Mouse (Mus musculus): Measurements from ENCODE around the gene Srcin1.

The Srcin1 gene

DNA sequence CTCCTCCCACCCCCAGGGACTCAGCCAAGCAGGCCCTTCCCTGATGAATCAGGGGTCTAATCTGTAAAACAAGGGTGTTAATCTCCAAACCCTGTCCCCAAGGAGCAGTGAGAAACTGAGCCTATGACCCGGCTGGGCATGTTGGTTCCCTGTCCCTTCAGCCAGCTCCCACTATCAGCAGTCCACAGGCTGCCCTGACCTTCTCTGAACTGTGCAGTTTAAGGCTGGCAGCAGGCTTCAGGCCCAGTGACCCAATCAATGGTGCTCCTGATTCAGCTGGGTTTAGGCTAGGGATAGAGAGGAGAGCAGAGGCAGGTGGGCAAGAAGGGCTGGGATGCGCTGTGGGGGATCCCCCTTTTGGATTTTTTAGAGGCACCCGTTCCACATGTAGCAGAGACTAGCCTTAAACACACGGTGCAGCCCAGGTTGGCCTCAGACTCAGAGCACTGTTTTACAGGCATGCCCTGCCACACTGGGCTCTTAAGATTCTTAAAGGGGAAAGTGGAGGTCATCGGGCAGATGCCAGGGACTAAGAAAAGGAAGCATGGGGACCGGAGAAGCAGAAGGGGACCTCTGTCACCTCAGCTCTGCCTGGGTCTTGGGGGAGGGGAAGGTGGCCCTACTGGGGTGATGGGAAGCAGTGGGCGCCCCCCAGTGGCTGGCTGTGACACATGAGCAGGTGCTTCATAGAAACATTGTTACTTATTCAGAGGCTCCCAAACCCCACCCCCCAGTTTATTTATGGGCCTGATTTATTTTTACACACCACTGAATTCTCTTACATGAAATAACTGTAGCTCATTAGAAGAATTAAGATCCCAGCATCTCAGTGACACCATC lies 19.2 kb downstream of the Srcin1 start:
- DNase-seq (ENCODE audit: low read depth, low spot score), result peak; percentile 70

DNA sequence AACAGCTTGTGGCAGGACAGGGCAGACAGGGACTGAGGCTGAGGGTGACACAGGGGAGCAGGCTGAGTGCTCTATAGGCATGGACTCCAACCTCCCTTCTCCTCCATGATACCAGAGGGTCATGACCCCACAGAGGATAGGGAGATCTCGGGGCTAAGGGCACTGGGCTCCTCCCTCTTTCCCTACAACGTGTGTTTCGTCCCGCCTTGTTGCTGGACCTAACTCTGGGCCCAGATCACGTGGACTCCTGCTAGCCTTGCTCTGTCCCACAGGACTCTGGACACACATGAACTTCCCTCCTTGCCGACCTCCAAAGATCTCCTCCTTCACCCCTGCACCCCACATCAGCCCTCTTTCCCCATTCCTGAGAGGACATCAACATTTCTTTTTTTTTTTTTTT lies 20.8 kb downstream of the Srcin1 start:
- DNase-seq (ENCODE audit: low read depth, low spot score), result no peak

DNA sequence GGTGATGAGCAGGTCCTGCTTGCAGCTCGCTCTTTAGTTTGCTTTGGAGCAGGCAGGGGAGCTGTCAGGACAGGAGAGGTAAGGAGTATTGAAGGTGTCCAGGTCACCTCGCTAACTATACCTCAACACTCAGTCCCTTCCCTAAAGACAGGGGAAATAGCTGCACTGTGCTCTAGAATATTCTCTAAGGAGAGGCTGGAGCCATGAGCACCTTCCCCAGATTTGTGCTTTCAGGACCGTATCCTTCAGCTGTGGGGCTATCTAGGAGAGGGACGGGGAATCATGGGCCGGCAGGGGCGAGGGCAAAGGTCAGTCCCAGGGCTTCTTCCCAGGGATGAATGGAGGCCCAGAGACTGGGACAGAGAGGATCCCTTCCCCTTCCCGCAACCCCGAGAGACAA lies 23.8 kb downstream of the Srcin1 start:
- no peak for DNase-seq (ENCODE audit: low read depth, low spot score)

DNA sequence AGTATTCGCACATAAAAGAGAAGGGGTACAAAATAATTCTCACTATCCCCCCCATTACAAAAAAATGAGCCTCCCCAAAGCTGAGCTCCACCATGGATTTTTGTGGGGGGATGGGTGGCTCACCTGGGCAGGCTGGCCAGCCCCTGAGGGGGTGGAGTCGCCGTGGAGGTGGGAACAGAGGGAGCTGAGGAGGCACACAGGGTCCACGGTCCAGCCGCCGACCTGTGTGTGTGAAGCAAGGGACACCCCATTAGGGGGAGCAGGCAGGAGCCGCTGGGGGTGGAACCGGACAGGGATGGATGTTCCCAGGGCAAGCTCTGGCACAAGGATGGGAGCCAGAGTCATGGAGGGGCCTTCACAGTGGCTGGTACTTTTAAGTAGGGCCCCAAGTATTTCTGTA lies 27.2 kb downstream of the Srcin1 start:
- no peak for DNase-seq (ENCODE audit: low read depth, low spot score)

DNA sequence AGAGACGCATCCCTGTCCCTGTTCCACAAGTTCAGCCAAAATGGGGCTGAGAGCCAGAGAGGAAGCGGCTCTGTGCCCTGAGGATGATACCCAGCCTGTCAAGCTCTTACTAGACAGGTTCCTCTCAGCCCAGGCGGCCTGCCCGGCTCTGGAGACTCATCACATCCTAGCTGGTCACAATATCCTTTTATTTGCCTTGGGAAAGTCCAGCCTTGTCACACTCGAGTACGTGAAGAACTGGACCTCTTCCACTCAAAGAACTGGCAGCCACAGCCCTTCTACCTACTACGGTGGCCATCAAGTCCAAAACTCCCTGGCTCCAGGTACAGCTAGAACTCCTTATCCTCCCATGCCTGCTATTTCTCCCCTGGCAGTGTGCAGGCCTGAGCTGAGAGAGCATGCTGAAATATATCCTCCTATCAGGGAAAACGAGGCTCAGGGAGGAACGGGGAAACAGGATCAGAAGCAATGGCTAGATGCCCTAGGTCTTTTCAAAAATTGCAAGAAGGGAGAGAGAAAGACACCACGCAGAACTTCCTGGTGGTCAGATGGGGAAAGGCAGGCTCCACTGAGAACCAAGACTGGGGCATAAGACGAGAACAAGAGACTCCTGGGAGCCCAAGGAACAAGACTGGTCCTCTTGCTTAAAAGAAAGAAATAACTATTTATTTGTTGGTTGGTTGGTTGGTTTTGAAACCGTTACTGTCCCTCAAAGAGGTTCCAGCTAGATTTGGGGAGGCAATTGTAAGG lies 27.9 kb downstream of the Srcin1 start:
- DNase-seq (ENCODE audit: low read depth, low spot score), result no peak

DNA sequence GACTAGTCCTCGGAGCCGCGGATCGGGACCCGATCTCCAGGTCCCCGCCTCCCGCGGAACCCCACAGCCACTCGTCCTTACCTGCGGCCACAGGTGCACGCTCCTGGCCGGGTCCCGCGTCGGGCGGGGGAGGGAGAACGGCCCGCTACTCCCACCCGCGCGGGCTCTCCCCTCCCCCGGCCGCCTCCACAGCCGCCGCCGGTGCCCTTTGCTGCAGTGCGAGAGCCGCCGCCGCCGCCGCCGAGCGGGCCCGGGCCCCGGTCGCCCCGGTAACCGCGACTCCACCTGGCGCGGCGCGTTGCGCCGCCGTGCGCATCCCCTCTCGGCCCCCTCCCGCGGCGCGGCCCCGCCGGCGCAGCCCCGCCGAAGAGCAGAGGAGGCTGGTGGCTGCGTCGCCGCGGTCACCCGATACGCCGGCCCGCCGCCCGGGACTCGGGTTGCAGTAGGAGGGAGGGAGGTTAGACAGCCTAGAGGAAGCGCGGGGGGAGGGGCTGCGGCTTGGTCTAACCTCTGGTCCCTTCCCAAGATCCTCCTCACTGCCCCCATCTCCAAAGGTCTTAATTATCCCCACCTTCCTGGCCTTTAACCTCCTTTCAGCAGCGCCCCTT lies 29.1 kb downstream of the Srcin1 start:
- no peak for DNase-seq (ENCODE audit: low read depth, low spot score)

DNA sequence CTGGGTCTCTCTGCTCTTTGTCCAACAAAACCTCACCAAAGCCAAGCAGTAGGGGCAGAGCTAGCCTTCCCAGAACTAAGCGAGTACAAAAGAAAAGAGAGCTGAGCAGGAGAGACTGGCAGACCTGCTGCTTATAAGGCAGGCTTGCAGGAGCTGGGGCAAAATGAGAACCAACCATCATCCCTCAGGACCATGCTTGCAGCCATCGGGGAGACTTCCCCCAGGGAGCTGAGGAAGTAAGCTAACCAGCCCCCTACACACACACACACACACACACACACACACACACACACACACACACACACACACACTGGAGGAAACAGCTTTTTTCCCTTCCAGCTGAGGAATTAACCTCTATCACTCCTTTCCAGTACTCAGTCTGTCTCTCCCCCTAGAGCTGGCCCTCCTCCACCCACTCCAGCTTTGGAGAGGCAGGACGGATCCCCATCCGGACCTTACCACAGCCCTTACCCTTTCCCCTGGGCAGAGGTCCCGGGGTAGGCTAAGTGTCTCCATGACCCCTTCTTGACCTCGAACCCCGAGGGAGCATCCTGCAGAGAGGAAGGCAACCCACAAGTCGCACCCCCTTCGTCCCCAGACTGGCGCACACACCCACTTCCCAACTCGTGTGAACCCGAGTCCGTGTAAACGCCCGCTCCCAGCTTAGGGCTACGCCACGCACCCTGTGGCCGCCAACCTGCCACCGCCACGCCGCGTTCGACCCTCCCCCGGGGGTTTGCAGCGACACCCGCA lies 30.0 kb downstream of the Srcin1 start:
- peak; percentile 17 for DNase-seq (ENCODE audit: low read depth, low spot score)

DNA sequence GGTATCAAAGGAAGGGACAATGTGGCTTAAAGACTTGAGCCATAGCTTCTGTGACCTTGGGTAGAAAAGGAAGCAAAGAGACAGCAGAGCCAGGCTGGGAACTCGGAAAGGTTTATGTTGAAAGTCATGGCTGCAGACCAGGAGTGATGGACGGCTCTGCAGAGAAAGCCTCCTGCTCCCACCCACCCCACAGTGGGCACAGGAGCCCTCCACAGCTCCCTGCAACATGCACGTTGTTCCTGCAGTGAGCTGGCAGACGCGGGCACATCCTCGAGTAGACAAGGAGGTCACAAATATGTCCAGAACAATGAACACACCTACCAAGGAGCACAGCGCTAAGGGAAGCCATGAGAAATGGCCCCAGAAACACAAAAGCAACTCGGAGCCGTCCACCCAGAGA lies 32.1 kb downstream of the Srcin1 start:
- no peak for DNase-seq (ENCODE audit: low read depth, low spot score)

DNA sequence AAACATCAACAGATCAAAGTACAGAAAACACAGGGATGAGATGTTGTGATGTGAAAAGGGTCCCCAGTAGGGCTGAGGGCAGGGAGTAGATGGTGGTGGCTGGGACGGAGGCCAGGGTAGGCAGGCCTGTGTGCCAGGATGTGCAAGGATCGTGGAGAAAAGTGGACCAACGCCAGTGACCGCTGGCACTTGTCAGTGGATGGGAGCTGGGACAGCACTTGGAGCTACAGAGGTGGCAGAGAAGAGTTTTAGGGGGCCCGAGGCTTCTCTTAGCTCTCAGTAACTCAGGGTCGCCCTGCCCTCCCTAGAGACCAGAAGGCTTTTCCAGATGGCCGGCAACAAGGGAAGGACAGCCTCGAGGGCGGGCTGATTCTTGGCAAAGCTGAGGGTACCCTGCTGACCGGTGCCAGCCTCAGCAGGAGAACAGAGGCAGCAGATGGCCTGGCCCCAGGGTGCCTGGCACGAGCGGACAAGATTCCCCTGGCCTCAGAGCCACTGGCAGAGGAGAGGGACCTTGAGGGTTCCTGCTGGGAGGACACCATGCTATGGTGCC lies 32.7 kb downstream of the Srcin1 start:
- DNase-seq (ENCODE audit: low read depth, low spot score), result no peak

DNA sequence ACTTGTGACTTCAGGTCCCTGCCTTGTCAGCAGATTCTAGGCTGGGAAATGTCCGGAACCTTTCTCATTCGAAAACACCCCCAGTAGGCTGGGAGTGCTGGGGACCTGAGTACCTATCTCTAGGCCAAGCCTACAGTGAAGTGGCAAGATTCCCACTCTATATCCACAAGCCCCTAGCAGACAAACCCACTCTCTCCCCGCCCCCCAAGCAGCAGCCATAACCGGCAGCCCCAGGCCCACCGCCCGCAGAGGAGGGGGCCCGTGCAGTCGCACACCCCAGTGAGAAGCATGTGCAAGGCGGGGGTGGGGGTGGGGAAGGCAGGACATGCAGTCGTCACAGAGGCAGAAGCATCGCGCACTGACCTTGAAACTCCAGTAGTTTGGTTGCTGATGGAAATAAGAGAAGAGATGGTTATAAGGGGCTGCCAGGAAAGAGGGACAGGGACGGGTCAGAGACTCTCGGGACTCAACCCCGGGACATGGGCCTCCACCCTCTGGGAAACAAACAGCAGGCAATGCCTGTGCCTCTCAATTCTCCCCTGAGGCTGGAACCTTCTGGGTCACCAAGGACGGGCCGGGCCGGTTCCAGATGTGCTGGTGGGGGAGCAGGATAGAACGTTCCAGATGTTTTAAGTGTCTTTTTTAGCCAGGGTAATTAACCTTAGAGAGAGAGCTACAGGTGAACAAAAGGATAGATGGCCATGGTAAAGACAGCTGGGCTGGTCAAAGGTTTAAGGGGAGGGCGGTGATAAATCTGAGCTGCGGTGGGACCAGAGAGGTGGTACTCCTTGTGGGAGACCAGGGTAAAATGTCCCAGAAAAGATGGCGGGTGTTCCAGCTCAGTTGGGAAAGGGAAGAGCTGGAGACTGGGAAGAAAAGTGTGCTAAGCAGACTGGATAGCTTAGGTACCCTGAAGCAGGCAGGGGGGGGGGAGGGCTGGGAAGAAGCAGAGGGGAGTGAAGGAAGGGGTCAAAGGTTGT lies 33.5 kb downstream of the Srcin1 start:
- no peak for DNase-seq (ENCODE audit: low read depth, low spot score)

DNA sequence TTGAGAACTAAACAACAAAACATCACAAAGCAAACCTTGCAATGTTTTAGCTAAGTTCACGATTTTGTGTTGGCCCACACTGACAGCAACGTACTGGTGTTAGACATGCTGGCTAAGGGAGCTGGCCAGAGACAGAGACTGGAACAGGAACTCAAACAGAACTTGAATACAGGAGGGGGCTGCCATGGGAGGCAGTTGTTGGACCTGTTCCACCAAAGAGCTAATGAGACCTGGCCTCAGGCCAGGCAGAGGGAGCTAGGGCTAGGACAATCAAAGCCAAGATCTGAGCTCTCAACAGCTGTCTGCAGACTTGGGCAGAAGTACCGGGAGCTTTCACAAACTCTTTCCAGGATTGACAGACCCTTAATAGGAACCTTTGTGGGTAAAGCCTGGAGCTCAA lies 35.4 kb downstream of the Srcin1 start:
- DNase-seq (ENCODE audit: low read depth, low spot score), result no peak

DNA sequence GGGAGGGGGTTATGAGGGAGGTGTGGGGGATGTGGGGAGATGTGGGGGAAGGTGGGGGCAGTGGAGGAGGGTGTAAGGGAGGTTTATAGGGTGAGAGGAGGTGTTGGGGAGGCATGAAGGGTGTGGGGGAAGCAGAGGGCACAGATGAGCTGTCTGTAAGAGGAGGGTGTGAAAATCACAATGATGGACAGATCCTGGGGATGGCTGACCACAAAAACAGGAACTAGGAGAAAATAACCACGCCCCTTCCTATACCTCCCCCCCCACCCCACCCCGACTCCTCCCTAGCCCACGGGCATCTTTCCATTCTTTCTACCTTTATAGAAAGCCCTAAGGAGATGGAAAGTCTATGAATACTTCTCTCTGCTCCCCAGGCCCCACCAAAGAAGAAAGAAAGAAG lies 35.9 kb downstream of the Srcin1 start:
- DNase-seq (ENCODE audit: low read depth, low spot score), result no peak

DNA sequence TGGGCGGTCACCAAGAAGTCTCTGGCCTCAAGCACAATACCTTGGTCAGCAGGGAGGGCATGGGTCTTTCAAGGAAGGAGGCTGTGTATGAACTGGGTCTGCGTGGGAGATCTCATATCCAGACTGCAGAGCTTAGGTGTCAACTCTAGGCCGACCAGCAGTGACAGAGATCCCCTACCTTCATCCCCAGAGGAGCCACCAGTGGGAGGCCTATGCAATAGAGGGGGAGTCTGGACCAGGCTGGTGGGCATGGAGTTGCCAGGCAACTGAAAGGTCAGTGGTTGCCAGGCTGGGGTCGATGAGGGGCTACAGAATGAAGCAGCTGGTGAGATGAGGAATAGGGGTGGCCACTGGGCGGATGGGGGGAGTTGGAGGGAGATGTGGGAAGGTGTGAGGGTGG lies 36.4 kb downstream of the Srcin1 start:
- DNase-seq (ENCODE audit: low read depth, low spot score), result no peak

DNA sequence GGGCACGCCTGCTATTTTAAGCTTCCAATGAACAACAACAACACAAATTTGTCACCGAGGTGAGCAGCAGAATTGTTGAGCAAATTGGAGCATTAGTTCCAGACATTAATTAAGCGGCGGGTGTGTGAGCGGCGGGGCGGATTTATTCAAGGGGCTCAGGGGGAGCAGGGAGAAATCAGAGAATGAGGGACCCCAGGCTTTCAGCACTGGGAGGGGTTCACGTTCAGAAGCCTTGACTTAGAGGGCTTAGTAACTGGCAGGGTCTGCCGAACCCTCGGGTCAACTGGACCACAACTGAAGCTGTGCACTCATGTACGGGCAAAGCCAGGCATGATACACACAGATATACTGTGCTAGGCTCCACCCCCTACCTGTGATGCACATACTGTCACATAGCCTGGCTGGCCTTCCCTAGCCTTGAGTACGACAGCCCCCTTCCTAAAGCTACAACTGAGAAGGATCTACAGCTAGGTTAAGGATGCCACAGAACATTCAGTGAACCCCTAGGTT lies 38.4 kb downstream of the Srcin1 start:
- DNase-seq (ENCODE audit: low read depth, low spot score), result no peak

DNA sequence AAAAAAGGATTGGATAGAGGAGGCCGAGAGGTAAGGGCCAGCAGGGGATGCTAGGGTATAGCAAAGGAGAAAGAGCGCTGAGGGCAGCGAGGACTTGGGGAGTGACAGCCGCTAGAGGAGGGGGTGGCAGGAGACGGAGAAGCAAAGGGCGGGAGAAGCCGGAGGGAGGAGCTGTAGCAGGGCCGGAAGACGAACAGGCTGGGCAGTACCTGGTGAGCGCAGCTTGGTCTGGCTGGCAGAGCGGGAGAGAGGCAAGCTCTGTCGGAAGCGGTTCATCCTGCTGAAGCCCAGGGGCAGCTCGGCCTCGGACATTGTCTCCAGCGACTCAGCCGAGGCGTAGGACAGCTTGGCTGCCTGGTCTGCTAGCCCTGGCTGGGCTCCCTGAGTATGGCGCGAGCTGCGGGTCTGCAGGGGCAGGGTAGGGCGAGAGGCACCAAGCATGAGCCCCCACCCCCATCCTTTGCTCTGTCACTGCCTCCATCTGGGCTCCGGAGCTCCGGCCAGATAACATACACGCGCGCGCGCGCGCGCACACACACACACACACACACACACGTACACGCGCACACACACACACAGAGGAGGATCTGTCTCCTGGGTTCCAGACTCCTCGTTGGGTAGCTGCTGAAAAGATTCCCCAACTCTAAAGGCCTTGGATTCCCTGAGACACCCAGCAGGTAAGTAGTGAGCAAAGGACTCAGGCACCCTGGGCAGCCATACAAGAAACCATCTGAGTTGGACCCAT lies 39.0 kb downstream of the Srcin1 start:
- DNase-seq (ENCODE audit: low read depth, low spot score), result peak; percentile 36

DNA sequence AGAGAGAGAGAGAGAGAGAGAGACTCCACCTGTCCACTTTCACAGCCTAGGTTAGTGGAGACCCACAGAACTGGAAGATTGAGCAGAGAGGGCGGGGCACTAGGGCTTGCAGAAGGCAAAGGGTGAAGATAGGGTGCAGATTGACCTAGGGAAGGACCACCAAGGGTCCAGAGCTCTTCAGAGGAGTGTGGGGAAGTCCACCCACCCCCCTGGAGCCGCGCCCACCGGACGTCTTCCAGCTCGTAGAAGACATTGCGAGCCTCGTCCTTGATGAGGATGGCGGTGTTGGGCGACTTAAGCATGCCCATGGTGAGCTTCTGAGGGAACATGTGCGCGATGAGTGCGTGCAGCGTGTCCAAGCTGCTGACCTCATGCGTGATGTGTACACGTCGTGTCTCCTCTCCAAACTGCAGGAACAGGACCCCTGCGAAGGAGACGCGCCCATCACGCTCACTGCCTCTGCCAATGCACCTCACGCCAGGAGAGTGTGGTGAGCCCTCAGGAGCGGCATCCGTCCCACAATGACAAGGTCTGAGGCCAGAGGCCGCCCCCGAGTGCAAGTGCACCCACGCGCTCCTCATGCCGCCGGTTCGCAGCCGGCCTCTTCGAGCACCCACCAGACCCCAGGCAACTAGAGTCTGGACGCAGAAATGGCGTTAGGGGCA lies 39.8 kb downstream of the Srcin1 start:
- no peak for DNase-seq (ENCODE audit: low read depth, low spot score)

DNA sequence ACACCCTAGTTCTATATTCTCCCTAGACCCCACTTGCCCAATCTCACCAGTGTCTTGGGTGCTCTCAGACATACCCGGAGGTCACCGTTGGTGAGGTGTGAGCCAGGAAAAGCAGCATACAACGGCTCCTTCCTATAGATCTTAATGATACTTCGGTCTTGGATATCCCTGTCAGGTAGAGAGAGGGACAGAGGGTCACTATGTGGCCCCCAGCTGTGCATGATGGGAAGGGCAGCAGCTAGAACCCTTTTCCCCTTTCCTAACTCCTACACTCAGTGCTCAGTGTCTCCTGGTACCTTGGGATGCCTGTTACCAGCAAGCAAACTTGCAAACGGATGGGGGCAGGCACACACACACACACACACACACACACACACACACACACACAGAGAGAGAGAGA lies 40.3 kb downstream of the Srcin1 start:
- no peak for DNase-seq (ENCODE audit: low read depth, low spot score)

DNA sequence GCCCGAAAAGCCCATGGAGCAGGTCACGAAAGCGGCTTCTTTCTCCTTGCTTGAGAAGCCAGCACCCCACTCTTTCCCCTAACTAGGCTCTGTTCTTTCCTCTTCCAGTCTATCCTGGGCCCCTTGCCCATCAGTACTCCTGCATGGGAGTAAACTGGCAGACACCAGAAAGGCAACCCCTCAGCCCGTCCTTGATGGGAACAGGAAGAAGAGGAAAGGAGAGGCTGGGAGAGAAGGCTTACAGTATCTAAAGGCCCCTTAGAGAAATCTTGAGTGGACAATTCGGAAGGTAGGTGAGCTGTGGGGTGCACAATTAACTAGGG lies 40.7 kb downstream of the Srcin1 start:
- no peak for DNase-seq (ENCODE audit: low read depth, low spot score)
